Mouse (Mus musculus) monocyte, adult 5-6 weeks (primary cell): Measurements from ENCODE around the gene Armc7. TPM values are rescaled to one million over a fixed set of nuclear protein-coding genes. Genes with fewer than 3 reads are reported as not detected.

Experiments
- ATAC-seq: fragments of 153-309, 156-312 bp; replicated peaks from 2 replicates; pipeline ENCODE4 v1.8.0; 2017; ENCODE audit warnings: mild to moderate bottlenecking; ENCODE audit not compliant: low TSS enrichment, insufficient number of reproducible peaks, severe bottlenecking, poor library complexity, low FRiP score
- total RNA-seq: library from RNA; stranded (forward); fragments of 200-1000, 200-491, 200-594 nt; gene quantifications from 3 replicates; pipeline ENCODE4 v1.2.3, GENCODE M21; 2017

Armc7 gene
- 23.8 to 24.6 TPM (median 24.2 TPM) in 3 replicates for total RNA-seq

DNA sequence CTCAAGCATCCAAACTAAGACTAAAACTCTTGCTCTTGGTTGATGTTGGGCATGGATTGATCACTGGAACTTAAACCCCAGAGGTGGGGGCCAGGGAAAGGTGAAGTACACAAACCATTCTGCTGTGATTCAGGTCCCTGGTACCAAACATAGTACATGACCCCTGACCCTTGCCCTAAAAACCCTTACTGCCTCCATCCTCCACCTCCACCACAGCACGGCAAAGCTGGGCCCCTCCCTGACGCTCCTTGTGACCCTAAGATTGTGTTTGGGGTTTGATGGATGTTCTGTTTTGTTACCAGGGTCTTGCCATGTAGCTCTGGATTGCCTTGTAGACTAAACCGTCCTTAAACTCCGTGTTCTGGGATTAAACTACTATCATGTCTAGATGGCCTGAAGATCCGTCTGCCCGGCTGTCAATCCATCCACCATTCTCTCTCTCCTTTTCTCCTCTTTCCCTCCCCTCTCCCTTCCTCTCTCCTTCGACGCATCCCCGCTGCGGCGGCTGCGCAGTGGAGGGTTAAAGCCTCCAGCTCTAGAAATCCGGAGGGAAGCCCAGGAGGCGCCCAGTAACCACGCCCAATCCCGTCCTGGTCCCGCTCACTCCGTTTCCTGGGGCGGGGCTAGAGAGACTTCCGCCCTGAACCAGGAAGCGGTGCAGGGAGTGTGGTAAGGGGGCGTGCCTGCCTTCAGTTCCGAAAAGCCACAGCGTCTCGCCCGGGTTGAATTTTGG, at the start of gene Armc7:
TSS of gene Armc7 (plus strand) at position 643 of the 733 bp plus-strand sequence.
- peak; percentile 80 for ATAC-seq

DNA sequence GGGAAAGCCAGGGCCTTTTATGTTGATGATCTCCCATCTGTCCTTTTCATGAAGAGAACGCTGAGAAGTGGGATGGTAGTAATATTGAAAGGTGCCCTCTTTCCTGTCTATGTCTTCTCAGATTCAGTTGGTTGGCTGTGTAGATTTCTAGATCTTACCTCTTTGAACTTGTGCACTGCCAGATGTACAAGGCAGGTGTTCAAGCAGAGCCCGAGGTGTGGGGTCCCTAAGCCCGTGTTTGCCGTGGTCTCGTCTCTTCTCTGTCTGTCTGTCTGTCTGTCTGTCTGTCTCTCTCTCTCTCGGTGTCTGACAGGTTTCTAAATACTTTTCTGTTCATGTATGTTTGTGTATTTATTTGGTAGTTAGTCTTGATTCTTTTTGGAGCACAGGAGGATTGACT, 49.8 kb upstream of the Armc7 start:
- ATAC-seq: no peak

DNA sequence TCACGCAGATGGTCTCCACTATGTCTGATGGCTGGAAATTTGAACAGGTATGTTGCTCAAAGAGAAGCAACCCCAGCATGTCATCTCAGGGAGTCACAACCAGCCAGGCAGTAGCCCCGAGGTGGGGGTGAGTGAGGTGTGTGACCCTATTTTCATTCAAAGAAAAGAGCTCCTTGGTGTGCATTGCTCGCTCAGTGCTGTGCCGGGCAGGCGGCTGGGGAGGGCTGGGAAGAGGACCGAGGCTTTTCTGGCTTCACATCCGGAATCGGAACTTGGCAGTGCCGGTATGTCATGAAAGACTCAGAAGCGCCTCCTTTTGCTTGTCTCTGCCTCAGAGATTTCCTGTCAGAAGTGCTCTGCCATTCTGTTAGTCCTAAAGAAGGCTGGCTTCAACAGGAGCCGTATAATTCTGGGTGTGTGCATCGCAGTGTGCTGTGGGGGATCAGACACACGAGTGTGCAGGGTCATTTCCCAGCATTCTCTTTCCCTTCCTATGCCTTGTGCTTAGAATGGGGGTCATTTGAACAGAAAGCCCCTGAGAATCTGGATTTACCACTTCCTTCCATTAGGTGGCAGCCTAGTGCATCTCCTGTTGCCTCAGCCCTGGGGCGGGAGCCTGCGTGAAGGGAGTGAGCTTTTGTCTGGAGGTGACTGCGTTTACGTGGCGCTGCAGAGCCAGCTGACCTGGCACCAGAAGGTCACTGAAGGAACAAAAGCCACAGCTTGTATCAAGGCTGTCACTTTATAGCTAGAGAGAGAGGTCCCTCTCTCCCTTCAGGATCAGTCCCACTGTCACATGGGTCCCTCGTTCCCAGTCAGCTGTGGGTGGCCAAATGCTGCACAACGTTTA, 47.8 kb upstream of the Armc7 start:
- ATAC-seq: peak; percentile 78

DNA sequence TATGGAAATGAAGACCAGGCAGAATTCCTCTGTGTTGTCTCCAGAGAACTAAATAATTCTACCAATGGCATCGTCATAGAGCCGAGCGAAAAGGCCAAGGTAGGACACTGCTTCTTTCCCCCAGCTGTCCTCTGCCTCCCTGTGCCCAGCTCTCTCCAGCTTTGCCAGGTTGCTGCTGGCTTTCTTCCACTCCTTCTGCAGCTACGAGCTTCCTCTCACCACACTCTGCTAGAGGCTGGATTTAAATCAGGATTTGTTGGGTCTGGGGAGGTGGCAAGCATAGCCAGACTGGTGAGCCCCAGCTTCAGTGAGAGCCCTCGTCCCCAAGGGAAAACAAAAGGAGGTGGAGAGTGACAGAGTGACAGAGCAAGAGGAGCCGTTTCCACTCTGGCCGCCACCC, 46.2 kb upstream of the Armc7 start:
- ATAC-seq: no peak

DNA sequence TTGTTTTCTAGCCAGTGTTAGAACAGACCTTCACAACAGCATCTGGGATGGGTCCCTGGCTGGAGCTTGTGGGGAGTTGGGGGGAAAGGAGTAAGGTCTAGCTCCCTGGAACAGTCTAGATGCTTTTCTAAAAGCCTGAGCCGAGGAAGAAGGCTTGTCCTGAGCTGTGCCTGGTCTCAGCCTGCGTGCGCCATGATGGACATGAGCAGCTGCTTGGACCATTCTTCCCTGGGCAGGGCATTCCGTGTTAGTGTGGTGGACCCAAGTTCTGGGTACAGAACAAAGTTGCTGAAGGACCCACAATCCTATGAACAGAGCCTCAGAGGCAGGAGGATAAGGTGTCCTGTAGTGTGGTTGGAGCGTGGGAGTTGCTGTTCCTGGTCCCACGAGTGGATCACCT, 44.9 kb upstream of the Armc7 start:
- ATAC-seq: no peak

DNA sequence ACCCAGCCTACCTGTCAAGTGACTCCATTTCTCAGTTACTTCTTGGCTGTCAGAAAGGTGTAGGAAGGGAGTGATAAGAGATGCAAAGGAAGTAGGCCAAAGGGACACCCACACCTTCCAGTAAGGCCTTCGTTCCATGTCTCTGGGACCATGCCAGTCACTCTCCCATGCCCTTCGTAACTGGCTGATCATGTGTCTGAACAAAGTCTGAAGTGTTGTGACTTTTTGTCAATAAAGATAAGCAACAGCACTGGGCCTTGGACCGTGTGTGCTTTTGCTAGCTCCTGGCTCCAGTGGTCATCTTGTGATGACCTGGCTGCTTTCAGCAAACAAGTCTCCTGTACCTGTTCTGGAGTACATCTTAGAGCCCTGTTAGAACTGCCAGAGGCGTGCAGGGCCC, 42.7 kb upstream of the Armc7 start:
- ATAC-seq: no peak

DNA sequence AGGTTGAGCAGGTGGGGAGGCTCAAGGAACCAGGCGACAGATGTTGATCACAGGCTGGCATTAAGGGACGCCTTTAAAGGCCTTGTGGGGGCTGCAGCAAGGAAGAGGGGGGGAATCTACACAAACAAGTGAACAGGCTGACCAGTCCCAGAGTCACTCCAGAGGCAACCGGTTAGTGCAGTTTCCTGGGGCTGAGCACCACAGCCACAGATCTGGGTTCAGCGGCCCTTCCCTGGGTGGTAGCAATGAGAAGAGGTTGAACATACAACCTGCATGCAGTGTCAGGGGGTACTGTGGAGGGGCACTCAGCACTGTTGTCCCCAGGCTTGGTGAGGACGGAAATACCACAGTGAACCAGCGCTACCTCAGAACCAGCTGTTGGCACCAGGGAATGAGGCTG, 42.1 kb upstream of the Armc7 start:
- no peak for ATAC-seq

DNA sequence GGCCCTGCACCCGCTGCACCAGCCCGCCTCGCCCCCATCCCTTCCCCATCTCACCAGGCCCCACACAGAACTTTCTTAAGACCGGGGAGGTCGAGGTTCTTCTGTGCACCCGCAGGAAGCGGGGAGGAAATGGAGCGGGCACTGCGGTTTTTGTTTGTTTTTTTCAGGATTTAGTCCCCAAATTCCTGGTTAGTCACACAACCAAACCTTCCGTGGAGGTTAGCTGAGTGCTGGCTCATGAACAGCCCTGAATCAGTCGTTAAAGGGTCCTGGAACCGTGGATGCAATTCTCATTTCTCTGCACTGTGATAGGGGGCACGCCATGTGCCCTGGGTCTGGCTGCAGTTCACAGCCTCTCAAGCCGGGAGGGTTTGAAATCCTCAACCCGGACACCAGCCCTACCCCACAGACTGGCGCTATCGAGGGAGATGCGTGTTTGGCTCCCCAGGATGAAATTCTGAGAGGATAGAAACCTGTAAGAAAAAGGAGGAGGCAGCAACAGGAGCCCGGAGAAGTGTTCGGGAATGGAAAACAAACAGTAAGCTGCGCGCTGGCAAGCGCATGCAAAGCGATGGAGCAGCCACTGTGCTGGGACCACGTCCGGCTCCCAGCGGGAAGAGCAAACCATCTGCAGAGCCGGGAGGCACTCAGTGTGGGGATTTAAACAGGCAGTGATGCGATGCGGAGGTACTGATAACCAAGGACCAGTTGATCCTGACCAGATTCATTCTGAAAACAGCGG, 39.7 kb upstream of the Armc7 start:
- no peak for ATAC-seq

DNA sequence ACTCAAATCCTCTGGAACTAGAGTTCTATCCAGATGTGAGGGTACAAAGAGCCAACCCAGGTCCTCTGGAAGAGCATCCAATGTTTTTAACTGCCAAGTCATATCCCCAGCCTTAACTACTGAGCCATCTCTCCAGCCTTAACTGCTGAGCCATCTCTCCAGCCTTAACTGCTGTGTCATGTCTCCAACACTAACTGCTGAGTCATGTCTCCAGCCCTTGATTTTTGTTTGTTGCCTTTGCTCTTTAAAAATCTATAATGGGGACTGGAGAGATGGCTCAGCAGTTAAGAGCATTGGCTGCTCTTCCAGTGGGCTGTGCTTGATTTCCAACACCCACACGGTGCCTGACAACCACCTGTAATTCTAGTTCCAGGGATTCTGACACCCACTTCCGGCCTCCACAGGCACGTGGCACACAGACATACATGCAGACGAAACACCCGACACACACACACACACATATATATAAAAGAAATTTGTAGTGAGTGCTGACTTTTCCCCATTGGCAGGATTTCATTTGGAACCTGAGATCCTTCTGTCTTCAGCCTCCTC, 37.8 kb upstream of the Armc7 start:
- no peak for ATAC-seq

DNA sequence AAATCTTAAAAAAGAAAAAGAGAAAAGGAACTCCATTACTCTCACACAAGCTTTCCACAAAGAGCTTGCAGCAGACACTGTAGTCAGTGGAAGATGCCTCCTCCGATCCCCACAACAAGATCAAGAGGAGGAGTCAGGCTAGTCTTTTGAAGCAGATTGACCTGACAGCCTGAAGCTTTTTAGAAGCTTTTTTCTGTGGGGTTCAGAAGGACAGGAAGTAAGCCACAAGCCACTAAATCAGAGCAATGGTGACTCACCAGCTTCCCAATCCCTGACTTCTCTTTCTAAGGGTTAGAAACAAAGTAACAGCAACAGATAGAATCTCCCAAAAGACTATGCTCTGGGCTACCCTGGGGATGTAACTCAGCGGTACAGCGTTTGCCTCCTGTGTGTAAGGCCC, 36.1 kb upstream of the Armc7 start:
- ATAC-seq: no peak

DNA sequence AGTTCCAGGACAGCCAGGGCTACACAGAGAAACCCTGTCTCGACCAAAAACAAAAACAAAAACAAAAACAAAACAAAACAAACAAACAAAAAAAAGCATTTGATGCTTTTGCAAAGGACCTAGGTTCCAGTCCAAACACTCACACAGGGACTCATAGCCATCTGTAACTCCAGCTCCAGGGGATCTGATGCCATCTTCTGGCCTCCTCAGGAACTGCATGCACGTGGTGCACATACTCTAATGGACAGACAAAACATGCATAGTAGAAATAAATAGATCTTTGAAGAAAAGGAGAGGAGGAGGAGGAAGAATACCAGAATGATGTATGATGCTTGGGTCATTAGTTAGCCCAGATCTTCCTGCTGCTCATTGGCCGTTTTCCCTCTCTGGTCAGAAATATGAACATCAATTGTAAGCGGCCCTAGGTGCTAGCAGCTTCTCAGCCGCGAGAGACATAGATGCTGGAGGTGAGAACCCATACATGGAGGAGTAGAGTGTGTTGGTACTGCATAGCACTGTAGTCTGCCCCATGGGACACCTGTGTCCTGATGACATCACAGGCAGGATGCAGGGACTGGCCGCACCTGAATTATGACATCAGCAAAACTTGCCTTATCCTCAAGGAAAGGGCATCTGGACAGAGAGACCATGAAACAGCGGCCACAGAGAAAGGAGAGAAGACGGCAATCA, 35.4 kb upstream of the Armc7 start, which contains the start of gene Trim80:
TSS of gene Trim80 (plus strand) at position 640 of the 690 bp plus-strand sequence.
- ATAC-seq: no peak

DNA sequence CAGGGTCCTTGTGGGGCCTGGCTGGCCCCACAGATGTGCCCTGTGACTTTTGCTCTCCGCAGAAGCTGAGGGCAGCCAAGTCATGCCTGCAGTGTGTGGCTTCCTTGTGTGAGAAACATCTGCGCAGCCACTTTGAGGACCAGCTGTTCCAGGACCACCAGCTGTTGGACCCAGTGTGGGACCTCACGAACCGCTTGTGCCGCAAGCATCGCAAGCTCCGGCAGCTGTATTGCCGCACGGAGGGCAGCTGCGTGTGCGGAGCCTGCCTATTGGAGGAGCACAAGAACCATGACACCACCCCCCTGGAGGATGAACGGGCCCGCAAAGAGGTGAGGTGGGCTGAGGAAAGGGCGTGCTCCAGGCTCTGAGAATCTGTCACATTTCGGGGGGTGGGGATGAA, 34.0 kb upstream of the Armc7 start:
- no peak for ATAC-seq

DNA sequence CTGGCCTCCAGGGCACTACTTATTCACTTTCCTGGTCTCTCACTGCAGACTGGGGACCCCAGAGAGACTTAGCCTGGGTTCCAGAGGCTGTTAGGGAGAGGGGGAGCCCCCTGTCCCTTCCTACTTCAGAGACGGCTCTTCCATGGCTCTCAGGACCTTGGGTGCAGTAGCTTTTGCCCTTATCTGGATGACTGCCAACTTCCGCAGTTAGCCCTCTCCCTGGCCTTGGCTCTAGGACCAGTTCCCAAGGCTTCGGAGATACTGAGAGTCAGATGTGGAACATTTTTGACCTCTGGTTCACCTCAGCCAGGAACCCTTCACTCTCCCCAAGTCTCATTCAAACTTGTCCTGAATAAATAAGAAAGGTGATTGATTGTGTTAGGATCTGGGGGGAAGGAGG, 28.6 kb upstream of the Armc7 start:
- no peak for ATAC-seq

DNA sequence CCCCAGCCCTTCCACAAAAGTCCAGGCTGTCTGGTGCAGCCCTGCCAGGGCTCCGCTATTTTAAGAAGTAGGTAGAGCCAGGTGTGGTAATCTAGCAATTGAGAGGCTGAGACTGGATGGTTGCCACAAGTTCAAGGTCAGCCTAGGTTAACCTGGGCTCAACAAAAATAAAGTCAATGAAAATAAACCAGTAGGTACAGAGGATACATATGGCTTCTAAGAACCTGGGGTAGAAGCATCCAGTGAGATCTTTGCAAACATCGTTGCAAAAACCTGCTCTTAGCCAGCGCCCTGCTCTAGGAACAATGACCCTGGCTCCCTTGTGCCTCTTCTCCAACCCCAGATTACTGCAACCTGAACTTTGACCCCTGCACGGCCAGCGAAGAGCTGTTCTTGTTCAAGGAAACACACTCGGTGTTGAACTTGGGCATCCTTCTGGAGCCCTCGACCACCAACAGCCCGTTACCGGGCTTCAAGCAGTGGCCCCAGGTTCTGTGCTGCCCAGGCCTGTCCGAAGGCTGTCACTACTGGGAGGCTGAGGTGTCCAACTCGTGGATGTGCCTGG, 28.1 kb upstream of the Armc7 start:
- no peak for ATAC-seq

DNA sequence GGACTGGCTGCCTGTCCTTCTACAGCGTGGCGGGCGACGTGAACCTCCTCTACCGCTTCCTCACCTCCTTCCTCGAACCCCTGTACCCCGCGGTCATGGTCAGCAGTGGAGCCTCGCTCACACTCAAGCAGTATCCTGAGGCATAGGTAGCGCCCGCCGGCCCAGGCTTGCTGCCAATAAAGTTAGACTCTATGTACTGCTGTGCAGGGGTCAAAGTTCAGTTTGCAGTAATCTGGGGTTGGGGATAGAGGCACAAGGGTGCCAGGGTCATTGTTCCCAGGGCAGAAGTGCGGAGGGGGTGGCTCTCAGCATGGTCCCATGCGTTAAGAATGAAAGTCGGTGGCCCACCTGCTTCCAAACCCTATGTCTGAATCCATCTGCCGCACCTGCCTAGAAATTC, 27.4 kb upstream of the Armc7 start:
- ATAC-seq: no peak

DNA sequence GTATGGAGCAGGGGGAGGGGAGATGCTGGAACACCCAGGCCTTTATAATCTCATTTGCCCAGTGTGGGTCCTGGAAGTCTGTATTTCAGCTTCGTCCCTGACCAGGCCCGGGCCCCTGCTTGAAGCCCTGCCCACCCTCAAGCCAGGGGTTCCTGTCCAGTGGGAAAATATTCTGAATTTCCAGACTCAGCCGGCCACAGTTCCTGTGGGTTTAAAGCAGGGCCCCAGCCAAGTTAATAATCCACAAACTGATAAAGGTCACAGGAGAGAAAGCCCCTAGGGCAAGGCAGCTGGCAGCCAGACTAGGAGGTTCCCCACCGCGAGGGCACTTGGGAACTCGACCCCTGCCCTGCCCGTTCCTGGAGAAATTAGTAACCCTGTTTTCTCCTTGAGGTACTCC, 26.5 kb upstream of the Armc7 start:
- no peak for ATAC-seq

DNA sequence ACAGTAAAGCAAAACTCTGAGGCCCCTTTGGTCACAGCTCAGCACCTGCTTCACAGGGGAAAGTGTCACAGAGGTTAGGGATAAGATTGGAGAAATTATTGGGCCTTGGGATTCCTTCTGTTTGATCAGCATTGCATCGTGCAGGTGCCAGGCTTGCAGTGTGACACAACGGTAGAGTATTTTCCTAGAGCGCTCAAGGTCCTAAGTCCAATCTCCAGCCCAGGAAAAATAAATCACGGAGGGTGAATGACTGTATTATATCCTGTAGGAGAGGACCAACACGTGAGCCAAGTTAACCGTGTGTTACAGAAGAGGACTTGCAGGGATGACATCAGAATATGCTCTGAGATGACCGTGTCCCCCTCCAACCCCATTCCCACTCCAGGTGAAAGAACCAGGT, 25.3 kb upstream of the Armc7 start:
- no peak for ATAC-seq

DNA sequence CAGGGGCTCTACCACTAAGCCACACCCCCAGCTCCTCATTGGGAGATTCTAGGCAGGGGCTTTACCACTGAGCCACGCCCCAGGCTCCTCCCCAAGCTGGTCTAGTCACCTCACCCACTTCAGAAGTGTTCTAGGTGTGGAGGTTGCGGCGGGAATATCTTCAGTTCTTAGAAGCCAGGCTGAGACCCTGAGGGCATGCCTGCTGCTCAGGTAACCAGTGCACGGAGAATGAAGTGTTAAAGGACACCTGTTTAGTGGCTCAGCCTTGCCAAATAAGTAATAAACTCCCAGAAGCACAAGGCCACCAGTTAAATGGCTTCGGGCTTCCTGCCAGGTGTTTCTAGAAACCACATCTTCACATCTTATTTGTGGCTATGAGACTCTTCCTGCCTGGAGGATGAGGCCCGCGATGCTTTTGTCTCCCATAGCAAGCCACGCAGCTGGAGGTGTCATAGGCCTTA, 23.7 kb upstream of the Armc7 start:
- ATAC-seq: no peak
